Mouse (Mus musculus) liver, embryonic 14.5 days (tissue): Measurements from ENCODE around the gene Gm9936.

Experiments
- CTCF ChIP-seq: IDR thresholded peaks from 2 replicates; pipeline ENCODE4 v1.5.1; 2016; ENCODE audit warnings: antibody characterized with exemption, low read depth, control low read depth
- EP300 ChIP-seq: IDR thresholded peaks from 2 replicates; pipeline ENCODE4 v1.6.1; 2016; ENCODE audit warnings: antibody characterized with exemption, low read depth

GRCm38 (mm10) chr5:114813525-114814181, 44.8 kb downstream of the Gm9936 start:
- no peak for TF ChIP-seq EP300
- TF ChIP-seq CTCF: no peak
